In genomic region chr17:86962894-86963585, GRCm38 (mm10) we compare ENCODE assay signal across 8 mouse cellular contexts. TPM values are rescaled to one million over a fixed set of nuclear protein-coding genes. Genes with fewer than 3 reads are reported as not detected.
DNase-seq lines count a peak whose midpoint lies in the region; ATAC-seq and TF ChIP-seq lines count a peak whose summit lies in the region.

Gene Rhoq, plus strand, starts transcription at chr17:86963082.

- under 1% methylated on average over 63 of the region's 86 CpGs for WGBS in embryonic facial prominence, embryonic 12.5 days
- WGBS in limb, embryonic 15.5 days: 1% methylated on average over 65 of the region's 86 CpGs
- WGBS in midbrain, postnatal 0 days: under 1% methylated on average over 60 of the region's 86 CpGs

- peak within 1 kb of the TSS; percentile 88 for H3K4me2 ChIP-seq in embryonic facial prominence, embryonic 12.5 days (replicated peaks)
- peak within 1 kb of the TSS; percentile 76 for H3K4me2 ChIP-seq in limb, embryonic 15.5 days
- peak within 1 kb of the TSS; percentile 94 for H3K4me2 ChIP-seq in midbrain, postnatal 0 days (ENCODE audit: low read depth, low read length, poor library complexity, severe bottlenecking)

- no peaks in the 10 kb centered on the region for H3K9me3 ChIP-seq in embryonic facial prominence, embryonic 12.5 days
- no peaks in the 10 kb centered on the region for H3K9me3 ChIP-seq in limb, embryonic 15.5 days
- no peaks in the 10 kb centered on the region for H3K9me3 ChIP-seq in midbrain, postnatal 0 days (ENCODE audit: low read length)

- no peaks in the 10 kb centered on the region for H3K36me3 ChIP-seq in embryonic facial prominence, embryonic 12.5 days
- peaks cover 3% of the 10 kb centered on the region; the same call in 1 of the 2 replicates for H3K36me3 ChIP-seq in limb, embryonic 15.5 days
- no peaks in the 10 kb centered on the region for H3K36me3 ChIP-seq in midbrain, postnatal 0 days (ENCODE audit: insufficient read depth, low read length)

- peak; percentile 92 for DNase-seq in 3134 (ENCODE audit: extremely low read depth, insufficient read length, low spot score)
- peak; percentile 93 for DNase-seq in adrenal gland, postnatal 10 days
- DNase-seq in heart, adult 8-10 months (ENCODE audit: low spot score): peak; percentile 87
- DNase-seq in kidney, adult 9 months: peak; percentile 92
- DNase-seq in midbrain, postnatal 0 days (ENCODE audit: low spot score): peak; percentile 91
- DNase-seq in spleen, postnatal 14 days (ENCODE audit: low spot score in 2 of 2): peak; percentile 62 to 69

- ATAC-seq in embryonic facial prominence, embryonic 12.5 days (ENCODE audit: insufficient number of reproducible peaks, insufficient read depth, low FRiP score, low TSS enrichment): peak; percentile 89
- ATAC-seq in limb, embryonic 15.5 days (ENCODE audit: insufficient number of reproducible peaks, low FRiP score, low TSS enrichment, low read depth): peak; percentile 82
- peak; percentile 86 for ATAC-seq in midbrain, postnatal 0 days (ENCODE audit: low FRiP score)

- H3K4me1 ChIP-seq in embryonic facial prominence, embryonic 12.5 days: peaks cover 44% of the 10 kb centered on the region
- H3K4me1 ChIP-seq in limb, embryonic 15.5 days: peaks cover 54% of the 10 kb centered on the region
- H3K4me1 ChIP-seq in midbrain, postnatal 0 days (ENCODE audit: insufficient read depth, low read length): peaks cover 13% of the 10 kb centered on the region

- no peaks in the 10 kb centered on the region for H3K27me3 ChIP-seq in embryonic facial prominence, embryonic 12.5 days
- no peaks in the 10 kb centered on the region for H3K27me3 ChIP-seq in limb, embryonic 15.5 days
- H3K27me3 ChIP-seq in midbrain, postnatal 0 days (ENCODE audit: insufficient read depth, low read length): no peaks in the 10 kb centered on the region

- H3K9ac ChIP-seq in embryonic facial prominence, embryonic 12.5 days: peak within 1 kb of the TSS; percentile 90
- H3K9ac ChIP-seq in limb, embryonic 15.5 days: peak within 1 kb of the TSS; percentile 94
- H3K9ac ChIP-seq in midbrain, postnatal 0 days (replicated peaks; ENCODE audit: low read length, poor library complexity, severe bottlenecking): peak within 1 kb of the TSS; percentile 77

- no peak for TF ChIP-seq CTCF in midbrain, postnatal 0 days (IDR thresholded peaks at IDR 0.05)

- peak within 1 kb of the TSS; percentile 95 for H3K27ac ChIP-seq in embryonic facial prominence, embryonic 12.5 days
- peak within 1 kb of the TSS; percentile 97 for H3K27ac ChIP-seq in limb, embryonic 15.5 days
- H3K27ac ChIP-seq in midbrain, postnatal 0 days (ENCODE audit: low read depth, low read length): peak within 1 kb of the TSS; percentile 77

- H3K4me3 ChIP-seq in embryonic facial prominence, embryonic 12.5 days: peak within 1 kb of the TSS; percentile 84
- H3K4me3 ChIP-seq in limb, embryonic 15.5 days: peak within 1 kb of the TSS; percentile 82
- H3K4me3 ChIP-seq in midbrain, postnatal 0 days (ENCODE audit: low read depth, low read length): peak within 1 kb of the TSS; percentile 82

RNA-seq across cellular contexts. Expression of gene Rhoq, which starts in this region (rescaled TPM):
- 100 to 1,000 TPM in 1 of 2 experiments, 10 to 100 TPM in 1; 92.3 to 100 TPM for total RNA-seq in adrenal gland, postnatal 10 days (2021)
- polyA plus RNA-seq in embryonic facial prominence, embryonic 12.5 days (2016; fragmentation: Nextera tagmentation; extraction: Ambion mirVana): 26.6 and 30.0 TPM in 2 replicates
- 100 to 1,000 TPM; 120 to 141 (median 127) TPM for total RNA-seq in heart, adult 8-10 months (2022)
- 22.0 and 23.0 TPM in 2 replicates for polyA plus RNA-seq in limb, embryonic 15.5 days (2015; fragmentation: Nextera tagmentation; extraction: Ambion mirVana)
- 23.1 and 26.3 TPM in 2 replicates for total RNA-seq in midbrain, postnatal 0 days (2014; rRNA removed)
- polyA plus RNA-seq in midbrain, postnatal 0 days (2015; fragmentation: Nextera tagmentation; extraction: Ambion mirVana): 4.3 and 5.1 TPM in 2 replicates

Comparison
In these comparisons a context has a peak if more than half of its experiments do, and no peak if none do; other contexts are left out.
1. Peak in every context shown above with its lines: DNase-seq, ATAC-seq, H3K4me3 ChIP-seq and H3K27ac ChIP-seq.